Mouse (Mus musculus) CD4-positive helper T cell, adult 2 months (primary cell): ENCODE results near the gene Stub1.
"Not testable (repeated sequence)": the region's sequence is repeated elsewhere in the genome, so short reads cannot be mapped to it uniquely, and the experiment has no call there.

Experiments
- DNase-seq: peaks from one replicate; pipeline ENCODE4 v3.0.0-alpha.2; 2012; ENCODE audit warnings: low read depth, missing footprints, low spot score

Gene Stub1

DNA sequence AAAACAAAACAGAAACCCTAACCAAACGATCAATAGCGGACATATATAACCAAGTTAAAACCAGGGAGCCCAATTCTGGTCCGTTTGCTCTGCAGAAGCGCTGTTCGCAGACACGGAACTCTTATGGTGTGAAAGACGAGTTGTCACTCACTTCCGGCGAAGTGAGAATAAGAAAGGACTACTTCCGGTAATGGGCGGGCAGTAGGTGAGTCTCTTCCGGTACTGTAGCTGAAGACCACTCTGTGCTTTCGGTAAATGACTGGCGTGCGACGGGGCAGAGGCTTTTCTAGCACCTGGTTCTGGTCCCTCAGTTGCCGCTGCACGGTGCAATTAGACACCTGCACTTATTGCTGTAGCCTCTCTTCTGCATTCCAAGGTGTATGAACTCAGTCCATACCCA lies 9.8 kb downstream of the Stub1 start, which contains the start of gene Wdr24:
Gene Wdr24, plus strand, starts transcription at position 176 of the 400 bp plus-strand sequence.
- DNase-seq: peak; percentile 90

DNA sequence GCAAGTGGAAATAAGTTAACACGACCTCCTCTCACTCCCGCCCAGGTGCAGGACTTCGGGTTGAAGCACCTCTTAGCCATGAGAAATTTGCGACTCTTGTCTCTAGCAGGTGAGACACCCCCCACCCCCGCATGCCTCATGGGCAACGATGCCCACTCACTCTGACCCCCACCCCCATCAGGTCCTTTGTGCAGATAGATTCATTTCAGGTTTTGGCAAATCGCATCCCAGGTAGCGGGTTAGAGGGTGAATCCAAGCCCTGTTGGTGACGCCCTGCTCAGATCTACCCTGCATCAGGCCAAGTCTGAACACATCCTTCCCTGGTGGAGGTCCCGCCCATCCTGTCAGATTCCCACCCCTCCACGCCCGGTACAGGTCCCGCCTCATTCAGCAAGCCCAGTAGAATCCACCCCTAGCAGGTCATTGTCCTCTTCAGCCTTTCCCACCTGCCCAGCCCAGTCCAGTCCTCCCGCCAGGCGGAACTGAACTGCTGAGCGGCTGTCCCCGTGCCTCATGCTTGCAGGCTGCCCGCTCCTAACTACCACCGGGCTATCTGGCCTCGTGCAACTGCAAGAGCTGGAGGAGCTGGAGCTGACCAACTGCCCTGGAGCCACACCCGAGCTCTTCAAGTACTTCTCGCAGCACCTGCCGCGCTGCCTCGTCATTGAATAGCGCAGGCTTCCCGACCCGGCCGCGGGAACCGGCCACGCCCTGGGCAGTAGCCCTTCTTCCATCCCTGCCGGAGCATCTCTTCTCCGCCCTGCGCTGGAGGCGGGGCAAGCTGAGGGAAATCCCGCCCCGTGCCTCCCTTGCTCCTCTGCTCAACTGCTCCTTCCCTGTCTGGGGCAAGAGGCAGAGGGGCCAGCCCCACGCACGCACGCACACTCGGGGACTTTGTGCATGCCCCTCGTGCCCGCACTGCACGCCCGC lies 14.1 kb downstream of the Stub1 start:
- DNase-seq: no peak

DNA sequence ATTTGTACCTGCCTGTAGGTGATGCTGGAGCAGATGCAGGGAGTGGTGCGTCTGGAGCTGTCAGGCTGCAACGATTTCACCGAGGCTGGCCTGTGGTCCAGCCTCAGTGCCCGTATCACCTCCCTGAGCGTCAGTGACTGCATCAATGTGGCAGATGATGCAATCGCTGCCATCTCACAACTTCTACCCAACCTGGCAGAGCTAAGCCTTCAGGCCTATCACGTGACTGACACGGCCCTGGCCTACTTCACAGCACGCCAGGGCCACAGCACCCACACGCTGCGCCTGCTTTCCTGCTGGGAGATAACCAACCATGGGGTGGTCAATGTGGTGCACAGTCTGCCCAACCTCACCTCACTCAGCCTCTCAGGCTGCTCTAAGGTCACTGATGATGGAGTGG lies 15.5 kb downstream of the Stub1 start:
- no peak for DNase-seq

DNA sequence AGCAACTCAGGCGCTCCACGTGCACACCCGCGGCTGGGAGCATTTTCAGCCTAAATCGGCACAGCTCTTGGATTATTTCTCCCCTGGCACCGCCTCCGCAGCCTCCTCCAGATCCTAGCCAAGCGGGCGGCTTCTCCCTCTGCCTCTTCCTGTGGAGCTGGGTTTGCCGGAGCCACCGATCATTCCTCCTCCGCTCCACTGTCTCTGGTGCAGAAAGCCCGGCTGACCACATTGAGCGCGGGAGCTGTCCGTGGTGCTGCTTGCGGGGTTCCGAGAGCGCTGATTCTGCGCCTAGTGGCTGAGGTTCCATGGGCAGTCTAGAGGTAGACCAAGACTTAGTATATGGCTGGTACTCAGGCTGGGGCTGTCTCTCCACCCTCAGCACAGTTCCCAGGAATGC lies 19.7 kb downstream of the Stub1 start:
- peak; percentile 76 for DNase-seq

DNA sequence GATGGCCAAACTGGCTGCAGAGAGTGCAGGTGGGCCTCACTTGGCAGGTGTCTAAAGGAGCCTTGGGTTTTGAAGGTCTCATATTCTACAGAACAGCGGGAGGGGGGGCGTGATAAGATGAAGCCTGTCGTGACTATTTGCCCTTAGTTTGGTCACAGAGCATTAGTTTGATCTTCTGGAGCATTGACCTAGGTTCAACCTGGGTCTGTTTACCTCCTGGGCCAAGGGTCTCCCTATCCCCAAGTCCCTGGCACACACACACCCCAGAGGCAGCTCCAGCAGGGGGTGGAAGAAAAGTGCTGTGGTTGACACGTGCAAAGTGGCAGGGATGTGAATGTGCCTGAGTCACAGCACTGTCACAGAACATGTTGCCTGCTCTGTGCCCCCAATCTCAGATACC lies 22.3 kb downstream of the Stub1 start:
- no peak for DNase-seq

DNA sequence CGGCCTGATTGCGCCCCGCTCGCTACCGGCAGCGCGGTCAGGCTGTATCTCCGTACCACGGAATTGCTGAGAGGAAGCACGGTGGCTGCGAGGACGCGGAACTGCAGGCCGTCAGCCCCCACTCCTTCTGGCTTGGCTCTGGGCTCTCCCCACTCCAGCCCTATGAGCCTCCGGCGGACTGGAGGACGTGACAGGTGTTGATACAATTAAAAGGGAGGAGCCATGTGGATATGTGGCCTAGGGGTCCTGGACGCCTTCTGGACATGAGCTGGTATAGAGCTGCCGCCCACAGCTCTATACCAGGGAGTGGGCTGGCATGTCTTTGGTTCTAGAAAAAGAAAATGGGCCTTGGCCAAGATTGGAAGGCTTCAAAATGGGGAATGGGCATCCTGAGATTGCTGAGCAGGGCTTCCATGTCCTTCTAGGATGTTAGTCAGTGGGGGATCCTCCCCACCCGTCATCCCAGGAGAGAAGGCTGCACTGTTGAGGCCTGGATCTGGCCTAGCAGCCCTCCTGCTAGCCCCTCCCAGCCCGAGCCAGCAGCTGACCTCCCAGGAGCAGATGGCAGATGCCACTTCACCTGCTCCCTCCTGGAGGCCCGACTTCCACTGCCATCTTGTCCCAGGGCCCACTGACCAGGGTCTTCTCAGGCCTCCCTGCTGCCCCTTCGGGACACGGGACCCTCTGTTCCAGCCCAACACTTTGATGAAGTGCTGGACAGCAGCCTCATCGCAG lies 23.4 kb downstream of the Stub1 start:
- no peak for DNase-seq

DNA sequence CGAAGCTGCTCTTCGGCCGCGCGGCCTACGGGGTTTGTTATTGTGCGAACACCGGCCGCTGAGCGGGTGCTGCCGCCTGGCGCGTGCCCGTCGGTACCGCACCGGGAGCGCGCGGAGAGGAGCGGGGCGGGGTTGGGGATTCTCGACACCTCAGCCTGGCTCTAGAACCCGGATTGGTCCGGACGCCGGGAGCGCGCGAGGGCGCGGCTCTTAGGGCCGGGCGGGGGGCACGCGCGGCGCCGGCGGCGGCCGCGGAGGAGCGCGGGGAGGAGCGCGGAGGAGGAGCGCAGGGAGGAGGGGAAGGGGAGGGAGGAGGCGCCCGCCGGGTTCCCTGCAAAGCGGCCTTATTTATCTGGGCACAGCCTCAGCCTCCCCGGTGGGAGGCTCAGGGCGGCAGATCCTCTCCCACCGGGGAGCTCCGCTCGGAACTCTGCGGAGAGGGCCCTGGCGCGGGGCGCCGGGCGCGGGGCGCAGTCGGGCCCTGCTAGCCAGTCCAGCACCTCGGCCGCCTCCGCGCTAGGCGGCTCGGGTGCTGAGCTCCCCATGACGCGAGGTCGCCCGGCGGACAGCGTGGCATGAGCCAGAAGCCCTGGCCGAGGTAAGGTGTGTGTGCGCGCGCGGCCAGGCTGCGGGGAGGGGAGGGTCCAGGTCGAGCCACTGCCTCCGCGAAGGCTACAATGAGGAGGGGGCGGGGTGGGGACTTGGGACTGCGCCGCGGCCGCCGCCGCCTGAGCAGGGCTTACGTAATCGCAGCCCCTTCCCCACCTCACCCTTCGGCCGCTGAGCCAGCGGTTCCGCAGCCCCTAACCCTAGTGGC lies 24.2 kb downstream of the Stub1 start, which contains the start of gene Fbxl16:
Gene Fbxl16, plus strand, starts transcription at position 297 of the 817 bp plus-strand sequence.
- DNase-seq: peak; percentile 49

DNA sequence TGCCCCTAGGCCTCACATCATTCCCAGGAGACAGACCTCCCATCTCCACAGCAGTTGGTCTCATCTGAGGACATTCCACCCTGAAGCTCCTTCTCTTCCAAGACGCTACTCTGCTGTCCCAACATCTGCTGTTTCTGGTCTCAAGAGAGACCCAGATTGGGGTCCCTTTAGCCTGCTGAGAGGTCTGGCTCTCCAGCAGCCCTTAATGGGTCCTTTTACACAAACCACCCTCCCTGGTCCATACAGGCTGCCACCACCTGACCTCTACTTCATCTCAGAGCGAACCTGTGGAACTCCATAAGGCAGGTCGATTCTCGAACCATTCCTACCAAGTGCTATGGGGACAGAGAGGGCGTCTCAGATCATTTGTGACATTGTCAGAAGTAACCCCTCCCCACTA lies 25.2 kb downstream of the Stub1 start:
- DNase-seq: no peak

DNA sequence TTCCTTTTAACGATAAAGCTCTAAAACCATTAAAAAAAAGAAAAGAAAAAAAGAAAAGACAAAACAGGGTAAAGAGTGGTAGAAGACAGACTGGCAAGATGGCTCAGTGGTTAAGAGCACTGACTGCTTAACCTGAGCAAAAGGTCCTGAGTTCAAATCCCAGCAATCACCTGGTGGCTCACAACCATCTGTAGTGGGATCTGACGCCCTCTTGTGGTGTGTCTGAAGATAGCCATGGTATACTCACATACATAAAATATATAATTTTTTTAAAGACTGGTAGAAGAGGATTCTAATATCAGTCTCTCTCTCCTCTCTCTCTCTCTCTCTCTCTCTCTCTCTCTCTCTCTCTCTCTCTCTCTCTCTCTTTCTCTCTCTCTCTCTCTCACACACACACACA lies 25.8 kb downstream of the Stub1 start:
- DNase-seq: not testable (repeated sequence)

DNA sequence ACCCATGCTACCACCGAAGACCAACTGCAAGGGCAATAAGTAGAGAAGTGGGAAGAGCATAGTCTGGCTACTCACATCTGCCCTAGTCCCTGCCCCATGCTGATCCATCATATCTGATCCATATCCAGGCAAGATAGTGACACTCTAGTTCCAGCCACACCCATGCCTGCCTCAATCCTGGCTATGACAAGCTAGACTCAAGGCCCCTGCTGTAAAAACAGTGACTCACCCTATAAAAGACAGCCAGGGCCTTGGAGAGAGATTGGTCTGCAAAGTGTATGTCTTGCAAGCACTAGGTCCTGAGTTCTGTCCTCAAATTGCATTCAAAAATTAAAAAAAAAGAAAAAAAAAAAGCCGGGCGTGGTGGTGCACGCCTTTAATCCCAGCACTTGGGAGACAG lies 26.7 kb downstream of the Stub1 start:
- DNase-seq: no peak

DNA sequence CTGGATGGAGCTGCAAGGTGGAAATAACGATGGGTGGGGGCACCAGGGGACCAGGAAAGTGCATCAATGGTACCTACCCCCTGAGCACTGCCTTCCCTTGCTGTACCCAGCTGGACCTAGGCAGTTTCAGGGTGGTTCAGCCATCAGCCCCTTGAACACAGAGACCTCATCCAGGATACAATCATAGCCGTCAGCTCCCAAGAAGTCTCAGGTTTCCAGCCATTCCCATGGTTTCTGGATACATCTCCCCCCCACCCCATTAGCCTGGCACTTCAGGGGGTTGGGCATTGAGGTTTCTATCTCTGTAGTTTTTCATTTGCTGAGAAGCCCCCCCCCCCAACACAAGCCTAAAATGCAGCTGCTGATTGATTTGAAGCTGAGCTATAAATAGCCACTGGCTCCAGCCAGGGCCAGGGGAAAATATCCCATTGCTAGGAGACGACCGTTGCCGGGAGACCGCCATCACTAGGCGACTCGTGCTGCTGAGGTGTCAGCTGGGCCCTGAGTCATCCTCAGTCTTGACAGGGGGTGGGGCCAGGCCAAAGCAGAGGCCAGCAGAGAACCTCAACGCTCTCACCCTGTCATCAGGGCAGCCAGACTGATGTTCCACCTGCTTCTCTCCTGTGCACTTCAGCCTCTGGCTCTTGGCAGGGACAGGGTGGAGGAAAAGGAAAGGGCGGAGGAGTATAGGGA lies 30.2 kb downstream of the Stub1 start:
- DNase-seq: no peak

DNA sequence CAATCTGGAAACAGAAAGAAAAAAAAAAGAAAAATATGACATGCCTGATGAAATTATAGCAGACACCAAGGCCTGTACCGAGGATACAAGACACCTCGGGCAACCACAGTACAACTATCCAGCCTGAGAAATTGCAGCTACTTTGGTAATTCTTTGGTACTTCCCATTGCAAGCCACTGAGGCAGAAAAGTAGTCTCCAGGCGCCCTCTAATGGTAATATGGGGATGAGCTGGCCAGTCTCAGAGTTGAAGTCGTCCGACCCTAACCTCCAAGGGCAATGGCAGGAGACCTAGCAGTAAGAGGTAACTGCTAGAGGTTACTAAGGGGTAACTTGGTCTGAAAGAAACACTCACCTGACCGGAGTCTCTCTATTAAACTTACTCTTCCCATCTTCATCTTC lies 32.2 kb downstream of the Stub1 start:
- DNase-seq: peak; percentile 82

DNA sequence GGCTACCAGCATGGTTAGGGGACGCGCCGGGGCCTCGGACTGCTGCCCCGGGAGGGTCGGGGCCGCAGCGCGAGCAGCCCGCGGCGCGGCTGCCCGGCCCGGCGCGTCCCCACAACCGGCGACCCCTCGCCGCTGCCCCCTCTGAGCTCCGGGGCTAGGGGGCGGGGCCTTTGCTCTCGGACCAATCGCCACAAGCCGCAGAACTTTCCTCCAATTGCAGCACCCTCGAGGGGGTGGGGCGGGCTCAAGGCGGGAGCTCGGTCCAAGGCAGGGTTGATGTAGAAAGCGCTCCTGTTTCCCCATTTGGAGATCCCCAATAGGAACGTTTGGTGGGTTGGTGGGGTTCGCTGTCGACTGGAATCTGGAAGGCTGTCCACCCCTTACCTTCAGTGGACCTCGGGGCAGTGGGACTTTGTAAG lies 36.2 kb downstream of the Stub1 start, which contains the start of gene Metrn:
Gene Metrn, minus strand, starts transcription at position 186 of the 419 bp plus-strand sequence.
- DNase-seq: peak; percentile 84

DNA sequence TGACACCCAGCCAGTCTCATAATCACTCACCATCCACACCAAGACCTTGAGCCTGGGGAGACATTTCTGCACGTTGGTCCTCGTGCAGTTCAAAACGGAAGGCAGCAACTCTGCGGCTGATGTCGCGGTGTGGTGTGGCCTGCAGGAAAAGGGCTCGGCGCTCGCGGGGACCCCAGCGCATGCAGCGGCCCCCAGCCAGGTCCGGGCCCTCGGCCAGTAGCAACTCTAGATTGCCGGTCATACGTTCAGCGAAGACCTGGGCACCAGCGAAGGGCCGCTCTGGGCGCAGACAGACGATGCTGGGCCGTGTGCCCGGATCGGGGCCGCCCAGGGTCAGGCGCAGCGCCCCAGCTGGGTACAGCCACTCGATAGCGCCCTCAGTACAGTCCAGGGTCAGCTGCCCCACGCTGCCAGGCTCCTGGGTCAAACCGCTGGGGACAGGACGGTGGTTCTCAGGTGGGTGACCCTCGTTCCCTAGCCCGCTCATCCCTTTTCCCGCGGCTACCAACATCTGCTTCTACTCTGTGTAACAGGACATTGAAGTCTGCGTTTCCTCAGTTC lies 36.9 kb downstream of the Stub1 start:
- no peak for DNase-seq

DNA sequence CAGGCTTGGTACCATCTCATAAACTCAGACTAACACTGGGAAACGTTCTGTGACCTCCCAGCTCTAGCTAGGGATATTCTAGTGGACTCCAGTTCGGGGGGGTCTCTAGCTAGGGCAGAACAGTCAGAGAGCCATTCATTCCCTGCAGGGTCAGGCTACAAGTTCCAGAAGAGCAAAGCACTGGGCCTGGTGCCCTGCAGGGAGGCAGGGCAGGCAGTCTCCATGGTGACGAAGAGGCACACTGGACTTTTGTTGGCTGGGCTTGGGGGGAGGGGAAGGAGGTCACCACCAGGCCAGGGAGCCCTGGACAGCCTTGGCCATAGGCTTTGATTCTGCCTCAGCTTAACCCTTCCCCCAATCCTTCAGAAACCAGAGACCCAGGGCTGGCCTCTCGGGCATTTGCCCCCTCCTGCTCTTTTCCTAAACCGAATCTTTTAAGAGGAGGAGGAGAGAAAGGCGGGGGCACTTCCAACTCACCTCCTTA lies 37.6 kb downstream of the Stub1 start, which contains the start of gene AC134908.4:
Gene AC134908.4, minus strand, starts transcription at position 51 of the 484 bp plus-strand sequence.
- no peak for DNase-seq

DNA sequence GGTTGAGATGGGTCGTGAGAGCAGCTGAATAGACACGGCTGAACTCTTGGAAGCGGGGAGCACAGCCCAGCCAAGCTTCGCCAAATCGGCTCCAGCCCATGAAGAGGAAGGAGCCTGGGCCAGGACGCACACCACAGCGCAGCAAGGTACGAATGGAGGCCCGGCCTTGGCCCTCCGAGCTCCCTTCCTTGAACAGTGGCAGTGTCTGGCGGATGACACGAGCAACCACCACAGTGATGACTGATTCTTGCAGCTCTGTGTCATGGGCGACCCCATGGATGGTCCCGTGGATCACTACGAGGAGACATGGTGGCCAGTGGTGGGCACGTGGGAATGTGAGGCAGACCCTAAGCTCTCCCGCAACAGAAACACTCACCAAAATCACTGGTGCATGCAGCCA lies 38.2 kb downstream of the Stub1 start:
- DNase-seq: no peak

DNA sequence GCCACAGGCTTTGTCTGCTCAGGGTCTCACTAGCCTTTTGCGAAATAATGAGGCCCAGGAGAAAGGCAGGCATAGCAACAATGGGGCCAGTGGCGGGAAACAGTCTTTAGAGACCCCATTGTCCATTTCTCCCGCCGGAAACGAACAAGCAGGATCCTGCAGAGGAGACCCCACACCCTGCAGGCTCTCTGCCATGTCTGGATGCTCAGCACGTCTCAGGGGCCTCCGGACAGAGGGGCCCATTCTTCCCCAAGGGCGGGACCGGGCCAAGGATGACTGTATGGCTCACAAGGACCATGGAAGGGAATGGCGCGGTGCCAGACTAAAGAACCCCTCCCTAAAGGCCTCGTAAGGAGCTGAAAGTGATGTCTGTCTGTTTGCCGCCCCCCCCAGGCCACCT lies 39.0 kb downstream of the Stub1 start:
- no peak for DNase-seq

DNA sequence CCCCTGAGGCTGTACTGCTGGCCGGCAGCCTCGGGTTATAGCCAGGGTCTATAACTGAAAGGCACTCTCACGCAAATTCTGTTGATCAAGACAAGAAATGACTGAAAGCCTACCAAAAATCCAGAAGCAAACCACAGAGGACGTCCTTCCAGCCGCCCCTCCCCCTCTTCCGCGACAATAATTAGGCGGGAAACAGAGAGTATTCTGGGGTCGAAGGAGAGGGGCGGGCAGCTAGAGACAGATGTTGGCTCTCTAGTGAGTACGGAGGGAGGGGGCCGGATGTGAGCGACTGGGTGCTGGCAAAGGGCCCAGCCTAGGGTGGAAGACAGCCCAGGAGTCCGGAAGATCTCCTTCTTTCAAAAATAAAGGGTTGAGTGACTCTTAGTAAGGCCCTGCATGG lies 40.6 kb downstream of the Stub1 start, which contains the start of gene Fam173a:
Gene Fam173a, minus strand, starts transcription at position 287 of the 400 bp plus-strand sequence.
- DNase-seq: peak; percentile 88

DNA sequence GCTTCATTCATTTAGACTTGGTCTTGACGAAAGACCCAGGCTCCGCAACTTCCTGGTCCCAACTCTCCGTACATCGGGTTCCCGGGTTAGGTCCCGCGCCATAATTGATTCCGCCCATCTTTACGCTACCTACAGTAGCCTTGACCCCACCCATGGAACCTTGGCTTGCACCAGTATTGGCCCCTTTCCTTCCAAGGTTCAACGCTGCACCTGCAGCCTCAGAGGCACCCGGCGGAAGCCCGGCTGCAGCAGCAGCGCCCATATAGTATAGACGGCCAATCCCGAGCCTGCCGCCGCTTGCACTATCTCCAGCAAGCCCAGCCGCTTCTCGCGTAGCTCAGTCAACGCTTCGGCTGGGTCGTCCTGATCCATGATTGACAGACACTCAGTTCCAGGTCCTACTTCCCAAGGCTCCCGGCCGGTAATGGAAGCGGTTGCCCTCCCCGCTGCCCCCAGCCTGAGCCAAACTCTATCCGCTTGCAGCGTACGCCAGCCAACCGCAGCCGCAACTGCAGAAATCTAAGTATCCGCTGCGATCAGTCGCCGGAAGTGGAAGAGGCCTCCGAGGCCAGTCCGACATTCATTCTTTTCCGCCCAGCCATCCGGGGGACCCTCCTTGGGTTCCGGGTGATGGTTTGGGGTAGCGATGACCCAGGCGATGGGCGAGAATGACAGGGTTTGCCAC lies 41.2 kb downstream of the Stub1 start:
- peak; percentile 90 for DNase-seq
